25 mouse cellular contexts compared by ENCODE assay signal in the genomic region with DNA sequence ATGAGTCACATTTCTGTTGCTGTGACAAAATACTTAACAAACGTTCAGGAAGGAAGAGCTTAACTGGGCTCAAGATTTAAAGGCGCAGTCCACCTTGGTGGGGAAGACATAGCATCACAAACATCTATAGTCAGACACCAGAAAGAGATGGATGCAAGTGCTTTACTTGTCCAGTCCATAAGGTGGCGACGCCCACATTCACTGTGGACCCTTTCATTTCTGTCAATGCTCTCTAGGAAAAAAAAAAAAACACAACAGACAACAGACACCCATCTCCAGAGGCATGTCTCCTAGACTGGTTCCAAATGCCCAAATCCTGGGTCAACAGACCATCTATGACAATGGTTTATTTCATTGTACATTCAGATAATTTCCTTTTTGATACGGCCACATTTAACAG. TPM values are rescaled to one million over a fixed set of nuclear protein-coding genes. Genes with fewer than 3 reads are reported as not detected.
A peak's percentile ranks its signal among the peaks of the same experiment; 100 is the strongest.
DNase-seq lines count a peak whose midpoint lies in the region; ATAC-seq and TF ChIP-seq lines count a peak whose summit lies in the region.
"Had no signal": no experiment of that assay in that cellular context is flagged by ENCODE, and none has a peak within 500 bp of the region (broad histone marks: within the 10 kb centered on the region; RNA-seq: fewer than 3 reads in every experiment).

No protein-coding gene starts in this region.

- no peak for ATAC-seq in forebrain, postnatal 0 days
- ATAC-seq in kidney, postnatal 0 days (replicated peaks; ENCODE audit: low FRiP score, low read depth), result no peak
- ATAC-seq in kidney, embryonic 15.5 days (replicated peaks; ENCODE audit: low FRiP score), result no peak
- ATAC-seq in midbrain, postnatal 0 days (ENCODE audit: low FRiP score), result no peak
- ATAC-seq in midbrain, embryonic 11.5 days (ENCODE audit: low FRiP score), result no peak
- ATAC-seq: activated CD4-positive, CD25-positive, alpha-beta regulatory T cell, adult 4 months; forebrain, embryonic 13.5 days; forebrain, embryonic 15.5 days; Patski had no signal

- 0 out of 2 replicates have a peak, but pooled peaks cover 4% of the 10 kb centered on the region for H3K4me1 ChIP-seq in forebrain, postnatal 0 days (ENCODE audit: insufficient read depth)
- no peaks in the 10 kb centered on the region for H3K4me1 ChIP-seq in forebrain, embryonic 10.5 days
- H3K4me1 ChIP-seq in kidney, postnatal 0 days (replicated peaks; ENCODE audit: insufficient read depth, low read length), result no peaks in the 10 kb centered on the region
- H3K4me1 ChIP-seq in kidney, embryonic 15.5 days, result no peaks in the 10 kb centered on the region
- no peaks in the 10 kb centered on the region for H3K4me1 ChIP-seq in midbrain, postnatal 0 days (ENCODE audit: insufficient read depth, low read length)
- no peaks in the 10 kb centered on the region for H3K4me1 ChIP-seq in midbrain, embryonic 11.5 days (ENCODE audit: control insufficient read depth, insufficient read depth, low read length)
- H3K4me1 ChIP-seq: embryonic facial prominence, embryonic 13.5 days; embryonic facial prominence, embryonic 15.5 days; forebrain, embryonic 13.5 days had no signal

- no peaks in the 10 kb centered on the region for H3K9me3 ChIP-seq in forebrain, postnatal 0 days (ENCODE audit: low read length)
- no peaks in the 10 kb centered on the region for H3K9me3 ChIP-seq in forebrain, embryonic 10.5 days
- H3K9me3 ChIP-seq in kidney, postnatal 0 days (replicated peaks; ENCODE audit: low read length), result no peaks in the 10 kb centered on the region
- H3K9me3 ChIP-seq in kidney, embryonic 15.5 days (replicated peaks), result no peaks in the 10 kb centered on the region
- no peaks in the 10 kb centered on the region for H3K9me3 ChIP-seq in midbrain, postnatal 0 days (ENCODE audit: low read length)
- H3K9me3 ChIP-seq in midbrain, embryonic 11.5 days (ENCODE audit: control insufficient read depth, low read length), result no peaks in the 10 kb centered on the region
- H3K9me3 ChIP-seq: embryonic facial prominence, embryonic 13.5 days; embryonic facial prominence, embryonic 15.5 days; forebrain, embryonic 13.5 days; forebrain, embryonic 15.5 days had no signal

- H3K4me3 ChIP-seq in forebrain, postnatal 0 days (ENCODE audit: low read depth, low read length), result no peak overlapping the region
- H3K4me3 ChIP-seq in forebrain, embryonic 10.5 days, result no peak overlapping the region
- no peak overlapping the region for H3K4me3 ChIP-seq in kidney, postnatal 0 days (replicated peaks; ENCODE audit: low read depth, low read length)
- no peak overlapping the region for H3K4me3 ChIP-seq in kidney, embryonic 15.5 days (replicated peaks)
- no peak overlapping the region for H3K4me3 ChIP-seq in midbrain, postnatal 0 days (ENCODE audit: low read depth, low read length)
- no peak overlapping the region for H3K4me3 ChIP-seq in midbrain, embryonic 11.5 days (ENCODE audit: low read depth, low read length)
- H3K4me3 ChIP-seq in gastrocnemius, adult 2 months, result no peak overlapping the region
- H3K4me3 ChIP-seq: embryonic facial prominence, embryonic 13.5 days; embryonic facial prominence, embryonic 15.5 days; erythroblast, embryonic 14.5 days; forebrain, embryonic 13.5 days; forebrain, embryonic 15.5 days had no signal

- no peak overlapping the region for H3K9ac ChIP-seq in forebrain, postnatal 0 days
- no peak overlapping the region for H3K9ac ChIP-seq in kidney, postnatal 0 days (ENCODE audit: low read depth, low read length)
- no peak overlapping the region for H3K9ac ChIP-seq in kidney, embryonic 15.5 days
- no peak overlapping the region for H3K9ac ChIP-seq in midbrain, postnatal 0 days (replicated peaks; ENCODE audit: low read length, poor library complexity, severe bottlenecking)
- H3K9ac ChIP-seq in midbrain, embryonic 11.5 days (ENCODE audit: low read length), result no peak overlapping the region
- H3K9ac ChIP-seq: embryonic facial prominence, embryonic 13.5 days; embryonic facial prominence, embryonic 15.5 days; forebrain, embryonic 13.5 days; forebrain, embryonic 15.5 days had no signal

- 76% methylated on average over 5 of the region's 5 CpGs for WGBS in forebrain, postnatal 0 days
- WGBS in forebrain, embryonic 10.5 days, result 92% methylated on average over 5 of the region's 5 CpGs
- 74% methylated on average over 5 of the region's 5 CpGs for WGBS in kidney, postnatal 0 days
- WGBS in kidney, embryonic 15.5 days, result 79% methylated on average over 5 of the region's 5 CpGs
- 83% methylated on average over 5 of the region's 5 CpGs for WGBS in midbrain, postnatal 0 days
- WGBS in midbrain, embryonic 11.5 days, result 82% methylated on average over 5 of the region's 5 CpGs

- H3K27me3 ChIP-seq in forebrain, postnatal 0 days (ENCODE audit: insufficient read depth, low read length), result no peaks in the 10 kb centered on the region
- H3K27me3 ChIP-seq in forebrain, embryonic 10.5 days (ENCODE audit: poor library complexity, severe bottlenecking), result no peaks in the 10 kb centered on the region
- no peaks in the 10 kb centered on the region for H3K27me3 ChIP-seq in kidney, postnatal 0 days (ENCODE audit: insufficient read depth, low read length)
- no peaks in the 10 kb centered on the region for H3K27me3 ChIP-seq in kidney, embryonic 15.5 days
- no peaks in the 10 kb centered on the region for H3K27me3 ChIP-seq in midbrain, postnatal 0 days (ENCODE audit: insufficient read depth, low read length)
- H3K27me3 ChIP-seq in midbrain, embryonic 11.5 days (ENCODE audit: control insufficient read depth, insufficient read depth, low read length), result no peaks in the 10 kb centered on the region
- H3K27me3 ChIP-seq: embryonic facial prominence, embryonic 13.5 days; embryonic facial prominence, embryonic 15.5 days; forebrain, embryonic 13.5 days; forebrain, embryonic 15.5 days; Patski had no signal

- no peak for DNase-seq in forebrain, postnatal 0 days
- no peak for DNase-seq in forebrain, embryonic 10.5 days (ENCODE audit: extremely low spot score, low spot score)
- no peak for DNase-seq in kidney, postnatal 0 days (ENCODE audit: low spot score)
- no peak for DNase-seq in midbrain, postnatal 0 days (ENCODE audit: low spot score)
- DNase-seq in midbrain, embryonic 11.5 days (ENCODE audit: low spot score, missing footprints), result no peak
- no peak for DNase-seq in gastrocnemius, adult 2 months
- DNase-seq: adrenal gland, adult 8-10 months; adrenal gland, postnatal 14 days; adrenal gland, postnatal 36 days; cerebellum, adult 11-12 months; cerebellum, adult 2 months; cerebellum, adult 9-11 months; cerebellum, postnatal 14 days; cerebellum, postnatal 36 days; embryo, embryonic 11 days had no signal

- peak; percentile 18; the same call in 1 of the 2 replicates for TF ChIP-seq CTCF in forebrain, postnatal 0 days (IDR thresholded peaks at IDR 0.05; ENCODE audit: low read depth)
- TF ChIP-seq CTCF in kidney, postnatal 0 days (IDR thresholded peaks at IDR 0.05; ENCODE audit: low read depth), result peak; percentile 21; the same call in 1 of the 2 replicates
- TF ChIP-seq CTCF in midbrain, postnatal 0 days (IDR thresholded peaks at IDR 0.05), result 0 out of 2 replicates have a peak, but pooled peaks have one; percentile 22
- no peak; the same call in 1 of the 2 replicates for TF ChIP-seq CTCF in gastrocnemius, adult 2 months (IDR thresholded peaks at IDR 0.05)

- no peak overlapping the region for H3K27ac ChIP-seq in forebrain, postnatal 0 days (ENCODE audit: low read depth, low read length)
- H3K27ac ChIP-seq in forebrain, embryonic 10.5 days, result no peak overlapping the region
- no peak overlapping the region for H3K27ac ChIP-seq in kidney, postnatal 0 days
- no peak overlapping the region for H3K27ac ChIP-seq in kidney, embryonic 15.5 days
- no peak overlapping the region for H3K27ac ChIP-seq in midbrain, postnatal 0 days (ENCODE audit: low read depth, low read length)
- H3K27ac ChIP-seq in midbrain, embryonic 11.5 days (ENCODE audit: low read depth, low read length), result no peak overlapping the region
- no peak overlapping the region for H3K27ac ChIP-seq in gastrocnemius, adult 2 months
- H3K27ac ChIP-seq: embryonic facial prominence, embryonic 13.5 days; embryonic facial prominence, embryonic 15.5 days; forebrain, embryonic 13.5 days; forebrain, embryonic 15.5 days had no signal

- H3K4me2 ChIP-seq in forebrain, postnatal 0 days (ENCODE audit: low read depth), result no peak overlapping the region
- H3K4me2 ChIP-seq in kidney, postnatal 0 days (ENCODE audit: low read length), result no peak overlapping the region
- no peak overlapping the region for H3K4me2 ChIP-seq in kidney, embryonic 15.5 days
- no peak overlapping the region for H3K4me2 ChIP-seq in midbrain, postnatal 0 days (ENCODE audit: low read depth, low read length, poor library complexity, severe bottlenecking)
- H3K4me2 ChIP-seq in midbrain, embryonic 11.5 days, result no peak overlapping the region
- H3K4me2 ChIP-seq: embryonic facial prominence, embryonic 13.5 days; embryonic facial prominence, embryonic 15.5 days; forebrain, embryonic 13.5 days; forebrain, embryonic 15.5 days had no signal

- intact Hi-C loops in gastrocnemius, adult 2 months (cut with DNase I), result no loop called here

- H3K36me3 ChIP-seq in forebrain, postnatal 0 days (ENCODE audit: insufficient read depth), result no peaks in the 10 kb centered on the region
- no peaks in the 10 kb centered on the region for H3K36me3 ChIP-seq in forebrain, embryonic 10.5 days (replicated peaks)
- no peaks in the 10 kb centered on the region for H3K36me3 ChIP-seq in kidney, postnatal 0 days (ENCODE audit: insufficient read depth, low read length)
- H3K36me3 ChIP-seq in kidney, embryonic 15.5 days, result no peaks in the 10 kb centered on the region
- H3K36me3 ChIP-seq in midbrain, postnatal 0 days (ENCODE audit: insufficient read depth, low read length), result no peaks in the 10 kb centered on the region
- no peaks in the 10 kb centered on the region for H3K36me3 ChIP-seq in midbrain, embryonic 11.5 days (ENCODE audit: control insufficient read depth, insufficient read depth, low read length)
- H3K36me3 ChIP-seq: embryonic facial prominence, embryonic 13.5 days; embryonic facial prominence, embryonic 15.5 days; forebrain, embryonic 15.5 days; G1E had no signal

RNA-seq across cellular contexts. Expression of gene Cdh5, which starts 23.1 kb away (rescaled TPM):
- total RNA-seq in forebrain, postnatal 0 days (2014; rRNA removed), result 10.9 and 18.1 TPM in 2 replicates
- 8.1 and 8.4 TPM in 2 replicates for polyA plus RNA-seq in forebrain, postnatal 0 days (2015; fragmentation: Nextera tagmentation; extraction: Ambion mirVana)
- polyA plus RNA-seq in forebrain, embryonic 10.5 days (2016; fragmentation: Nextera tagmentation; extraction: Ambion mirVana), result 12.5 and 14.3 TPM in 2 replicates
- 33.4 and 35.9 TPM in 2 replicates for polyA plus RNA-seq in kidney, postnatal 0 days (2015; fragmentation: Nextera tagmentation; extraction: Ambion mirVana)
- 35.9 and 38.3 TPM in 2 replicates for polyA plus RNA-seq in kidney, embryonic 15.5 days (2015; fragmentation: Nextera tagmentation; extraction: Ambion mirVana)
- total RNA-seq in midbrain, postnatal 0 days (2014; rRNA removed), result 18.6 and 22.0 TPM in 2 replicates
- polyA plus RNA-seq in midbrain, postnatal 0 days (2015; fragmentation: Nextera tagmentation; extraction: Ambion mirVana), result 8.6 and 9.7 TPM in 2 replicates
- polyA plus RNA-seq in midbrain, embryonic 11.5 days (2014; fragmentation: Nextera tagmentation; extraction: Ambion mirVana), result 18.0 and 19.0 TPM in 2 replicates
- total RNA-seq in gastrocnemius, adult 2 months (2021), result 10 to 100 TPM; 36.4 to 46.9 TPM
- total RNA-seq: common myeloid progenitor, adult 5-6 weeks had no signal
- polyA plus RNA-seq: G1E, Patski had no signal

RNA-seq across cellular contexts. Expression of gene Bean1, which starts 45.7 kb away (rescaled TPM):
- 18.2 and 18.9 TPM in 2 replicates for total RNA-seq in forebrain, postnatal 0 days (2014; rRNA removed)
- 8.6 and 9.9 TPM in 2 replicates for polyA plus RNA-seq in forebrain, postnatal 0 days (2015; fragmentation: Nextera tagmentation; extraction: Ambion mirVana)
- 0.09 TPM in 1 of 2 replicates, not detected in the other for polyA plus RNA-seq in forebrain, embryonic 10.5 days (2016; fragmentation: Nextera tagmentation; extraction: Ambion mirVana)
- 2.1 TPM in 2 replicates for polyA plus RNA-seq in kidney, postnatal 0 days (2015; fragmentation: Nextera tagmentation; extraction: Ambion mirVana)
- polyA plus RNA-seq in kidney, embryonic 15.5 days (2015; fragmentation: Nextera tagmentation; extraction: Ambion mirVana), result 2.1 and 2.4 TPM in 2 replicates
- 30.6 and 34.9 TPM in 2 replicates for total RNA-seq in midbrain, postnatal 0 days (2014; rRNA removed)
- 10.9 and 11.4 TPM in 2 replicates for polyA plus RNA-seq in midbrain, postnatal 0 days (2015; fragmentation: Nextera tagmentation; extraction: Ambion mirVana)
- polyA plus RNA-seq in midbrain, embryonic 11.5 days (2014; fragmentation: Nextera tagmentation; extraction: Ambion mirVana), result 0.63 and 0.66 TPM in 2 replicates
- total RNA-seq in gastrocnemius, adult 2 months (2021), result under 1 TPM; 0.08 to 0.39 TPM
- total RNA-seq: common myeloid progenitor, adult 5-6 weeks; G1E had no signal
- polyA plus RNA-seq: activated CD4-positive, CD25-positive, alpha-beta regulatory T cell, adult 4 months; erythroblast, embryonic 14.5 days; G1E; Patski had no signal
